Mouse (Mus musculus) central nervous system, embryonic 18 days (tissue): ENCODE data around the gene Gm20830. TPM values are rescaled to one million over a fixed set of nuclear protein-coding genes. Genes with fewer than 3 reads are reported as not detected.

Experiments used
- polyA plus RNA-seq: library from polyadenylated mRNA; depleted of rRNA; stranded (reverse); fragments of >200 nt; gene quantifications from 2 replicates; pipeline ENCODE4 v1.2.3, GENCODE M21; 2012; rRNA removed

Gene Gm20830
- not detected in 2 replicates for polyA plus RNA-seq

GRCm38 (mm10) chrY:6918182-6918581, at the start of gene Gm20830:
Gene Gm20830, minus strand, starts transcription at chrY:6918282.

Other genes starting within 250 kb of the Gm20830 start
- not detected in 2 replicates for gene Gm21719, start 235.4 kb downstream of the Gm20830 start, polyA plus RNA-seq